Mouse (Mus musculus): ENCODE results near the gene Dpf2. TPM values are rescaled to one million over a fixed set of nuclear protein-coding genes. Genes with fewer than 3 reads are reported as not detected.

The Dpf2 gene
- polyA plus RNA-seq, 1 experiment from 2014 or later = 162 TPM

DNA sequence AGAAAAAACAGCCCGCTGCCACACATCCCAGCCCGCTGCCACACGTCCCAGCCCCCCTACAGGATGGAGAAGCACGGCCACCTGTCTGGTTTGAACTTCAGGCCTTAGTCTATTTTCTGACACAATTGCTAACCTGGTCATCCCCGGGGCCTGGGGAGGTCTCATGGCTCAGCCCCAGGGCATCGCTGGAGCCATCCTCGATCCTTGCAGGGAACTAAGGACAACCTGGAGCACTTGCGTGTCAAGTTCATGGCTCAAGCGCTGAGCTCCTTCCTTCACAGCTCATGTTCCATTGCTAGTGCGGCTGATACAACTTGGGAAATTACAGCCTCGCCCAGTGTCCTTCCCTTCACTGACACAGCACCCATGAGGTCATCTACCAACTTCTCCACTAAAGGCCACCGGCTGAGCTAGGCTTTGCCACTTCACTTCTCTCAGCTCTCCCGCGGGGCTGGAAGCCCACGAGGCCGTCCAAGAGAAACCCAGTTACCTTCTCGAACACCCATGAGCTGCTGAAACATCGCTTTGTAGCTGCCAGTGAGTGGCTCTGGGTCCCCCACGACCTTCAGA, 40.5 kb upstream of the Dpf2 start:
- TF ChIP-seq CTCF (IDR thresholded peaks at IDR 0.05; ENCODE audit: low read depth) = no peak
- H3K27me3 ChIP-seq (ENCODE audit: insufficient read depth, low read length) = no peaks in the 10 kb centered on the region
- no peaks in the 10 kb centered on the region for H3K9me3 ChIP-seq (ENCODE audit: low read depth, low read length)
- WGBS = 94% methylated on average over 19 of the region's 19 CpGs
- no peaks in the 10 kb centered on the region; the same call in 1 of the 2 replicates for H3K4me1 ChIP-seq (ENCODE audit: insufficient read depth)
- H3K36me3 ChIP-seq (ENCODE audit: insufficient read depth) = peaks cover 90% of the 10 kb centered on the region
- no peak overlapping the region for H3K4me3 ChIP-seq (ENCODE audit: low read depth, low read length)
- peak overlapping the region; percentile 24; the same call in 1 of the 2 replicates for H3K27ac ChIP-seq (ENCODE audit: low read depth)
- DNase-seq (no peak), ATAC-seq (ENCODE audit: insufficient read depth) (no peak)
- no peak overlapping the region for H3K4me2 ChIP-seq
- H3K9ac ChIP-seq = no peak overlapping the region

DNA sequence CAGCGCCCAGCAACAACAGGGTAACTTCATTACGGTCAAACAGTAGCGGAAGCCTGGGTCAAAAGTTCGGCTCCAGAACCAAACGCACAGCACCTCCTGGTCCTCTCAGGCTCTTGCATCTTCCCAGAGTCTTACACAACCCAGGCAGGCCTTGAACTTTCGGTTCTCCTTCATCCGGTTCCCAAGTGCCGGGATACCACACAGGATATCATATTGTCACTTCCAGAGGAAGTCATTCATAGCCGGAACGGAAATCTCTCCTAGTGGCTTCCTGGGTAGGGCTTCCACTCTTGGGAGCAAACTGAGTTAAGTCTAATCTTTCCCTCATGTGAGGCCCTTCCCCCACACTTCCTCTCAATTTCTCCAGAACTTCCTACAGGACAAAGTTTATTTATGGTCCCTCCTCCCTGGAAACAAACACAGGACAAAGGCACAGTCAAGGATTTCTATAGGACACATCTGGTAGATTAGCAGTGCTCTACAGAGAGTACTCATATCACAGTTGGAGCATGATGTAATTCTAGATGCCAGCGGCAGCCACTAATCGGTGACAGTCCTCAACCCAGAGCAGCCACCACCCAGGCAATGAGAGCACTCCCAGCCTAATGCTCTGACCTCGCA, 39.4 kb upstream of the Dpf2 start:
- DNase-seq (peak; percentile 76), ATAC-seq (ENCODE audit: insufficient read depth) (peak; percentile 47)
- H3K27me3 ChIP-seq (ENCODE audit: insufficient read depth, low read length) = no peaks in the 10 kb centered on the region
- H3K27ac ChIP-seq (ENCODE audit: low read depth) = peak overlapping the region; percentile 60; the same call in 1 of the 2 replicates
- 73% methylated on average over 13 of the region's 13 CpGs for WGBS
- no peaks in the 10 kb centered on the region for H3K9me3 ChIP-seq (ENCODE audit: low read depth, low read length)
- no peak for TF ChIP-seq CTCF (IDR thresholded peaks at IDR 0.05; ENCODE audit: low read depth)
- H3K9ac ChIP-seq = no peak overlapping the region
- H3K4me1 ChIP-seq (ENCODE audit: insufficient read depth) = no peaks in the 10 kb centered on the region; the same call in 1 of the 2 replicates
- H3K4me2 ChIP-seq = 0 out of 2 replicates have a peak overlapping the region, but pooled peaks have one; percentile 4
- H3K4me3 ChIP-seq (ENCODE audit: low read depth, low read length) = no peak overlapping the region
- peaks cover 95% of the 10 kb centered on the region for H3K36me3 ChIP-seq (ENCODE audit: insufficient read depth)

DNA sequence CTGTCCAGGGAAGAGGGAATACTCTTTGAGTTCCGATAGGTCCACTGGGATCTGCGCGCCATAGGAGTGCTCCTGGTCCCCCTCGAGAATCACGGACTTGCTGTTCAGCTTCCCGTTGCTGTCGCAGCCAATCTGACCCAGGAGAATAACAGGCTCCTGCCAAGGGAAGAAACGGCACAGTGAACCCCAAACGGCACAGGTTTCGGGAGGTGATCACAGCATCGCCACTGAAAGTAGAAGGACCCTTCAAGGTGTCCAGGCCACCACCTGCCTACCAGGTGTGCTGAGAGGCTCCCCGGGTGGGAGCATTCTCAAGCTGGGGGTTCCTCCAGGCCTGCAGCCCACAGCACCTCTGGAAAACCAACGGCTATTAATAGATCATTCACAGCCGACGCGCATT, 38.8 kb upstream of the Dpf2 start:
- no peaks in the 10 kb centered on the region; the same call in 1 of the 2 replicates for H3K4me1 ChIP-seq (ENCODE audit: insufficient read depth)
- H3K27ac ChIP-seq (ENCODE audit: low read depth) = peak overlapping the region; percentile 60; the same call in 1 of the 2 replicates
- no peak overlapping the region for H3K4me3 ChIP-seq (ENCODE audit: low read depth, low read length)
- no peak overlapping the region for H3K9ac ChIP-seq
- peaks cover 92% of the 10 kb centered on the region for H3K36me3 ChIP-seq (ENCODE audit: insufficient read depth)
- no peak for ATAC-seq (ENCODE audit: insufficient read depth)
- 88% methylated on average over 16 of the region's 16 CpGs for WGBS
- H3K27me3 ChIP-seq (ENCODE audit: insufficient read depth, low read length) = no peaks in the 10 kb centered on the region
- TF ChIP-seq CTCF (IDR thresholded peaks at IDR 0.05; ENCODE audit: low read depth) = no peak
- 0 out of 2 replicates have a peak overlapping the region, but pooled peaks have one; percentile 4 for H3K4me2 ChIP-seq
- no peaks in the 10 kb centered on the region for H3K9me3 ChIP-seq (ENCODE audit: low read depth, low read length)
- no peak for DNase-seq

DNA sequence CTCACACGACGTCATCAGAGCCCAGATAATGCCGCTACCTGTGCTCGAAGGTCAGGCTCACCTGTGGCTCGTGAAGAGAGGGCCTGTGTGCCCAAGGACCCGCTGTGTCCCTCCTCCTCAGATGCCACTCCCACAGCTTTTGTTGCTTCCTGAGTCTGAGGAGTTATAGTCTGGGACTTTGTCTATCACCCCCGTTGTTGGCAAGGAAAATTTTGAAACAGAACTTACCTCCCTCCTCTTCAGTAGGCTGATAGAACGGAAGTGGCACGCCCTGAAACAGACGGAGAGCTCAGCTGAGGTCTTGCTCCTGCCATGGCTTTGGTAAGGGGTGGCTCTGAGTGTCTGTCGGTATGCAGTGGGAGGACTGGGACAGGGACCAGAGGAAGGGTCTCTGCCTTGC, 37.4 kb upstream of the Dpf2 start:
- no peak overlapping the region for H3K4me3 ChIP-seq (ENCODE audit: low read depth, low read length)
- H3K36me3 ChIP-seq (ENCODE audit: insufficient read depth) = peaks cover 89% of the 10 kb centered on the region
- DNase-seq (no peak), ATAC-seq (ENCODE audit: insufficient read depth) (no peak)
- H3K4me1 ChIP-seq (ENCODE audit: insufficient read depth) = peaks cover 9% of the 10 kb centered on the region
- no peak overlapping the region for H3K9ac ChIP-seq
- H3K4me2 ChIP-seq = no peak overlapping the region
- no peak overlapping the region for H3K27ac ChIP-seq (ENCODE audit: low read depth)
- no peaks in the 10 kb centered on the region for H3K27me3 ChIP-seq (ENCODE audit: insufficient read depth, low read length)
- no peaks in the 10 kb centered on the region for H3K9me3 ChIP-seq (ENCODE audit: low read depth, low read length)
- 89% methylated on average over 11 of the region's 11 CpGs for WGBS
- no peak for TF ChIP-seq CTCF (IDR thresholded peaks at IDR 0.05; ENCODE audit: low read depth)

DNA sequence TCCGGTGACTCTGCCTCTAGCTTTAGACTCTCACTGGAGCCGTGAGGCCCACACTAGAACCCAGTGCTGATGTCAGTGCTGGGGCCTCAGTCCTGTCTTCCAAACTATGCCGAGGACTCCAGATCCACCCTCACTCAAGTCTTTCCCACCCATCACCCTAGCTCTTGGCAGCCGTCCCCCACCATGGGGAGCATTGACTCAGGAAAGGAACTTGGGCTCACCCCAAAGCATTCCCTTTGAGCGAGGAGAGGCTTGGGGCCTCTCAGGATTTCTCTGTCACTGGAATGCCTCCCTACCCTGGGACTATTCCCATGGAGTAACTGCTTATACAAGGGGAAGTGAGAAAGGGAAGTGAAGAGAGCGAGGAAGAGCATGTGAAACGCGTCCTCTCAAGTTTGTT, 33.1 kb upstream of the Dpf2 start:
- Histone ChIP-seq H3K27ac (ENCODE audit: low read depth) (peak overlapping the region; percentile 79), H3K9ac (peak overlapping the region; percentile 5), H3K4me2 (no peak overlapping the region), H3K36me3 (ENCODE audit: insufficient read depth) (peaks cover 77% of the 10 kb centered on the region), H3K9me3 (ENCODE audit: low read depth, low read length) (no peaks in the 10 kb centered on the region), H3K4me3 (ENCODE audit: low read depth, low read length) (no peak overlapping the region), H3K4me1 (ENCODE audit: insufficient read depth) (peaks cover 21% of the 10 kb centered on the region), H3K27me3 (ENCODE audit: insufficient read depth, low read length) (no peaks in the 10 kb centered on the region)
- 38% methylated on average over 8 of the region's 8 CpGs for WGBS
- DNase-seq = peak; percentile 55
- no peak for TF ChIP-seq CTCF (IDR thresholded peaks at IDR 0.05; ENCODE audit: low read depth)
- peak; percentile 12; the same call in 1 of the 2 replicates for ATAC-seq (ENCODE audit: insufficient read depth)

DNA sequence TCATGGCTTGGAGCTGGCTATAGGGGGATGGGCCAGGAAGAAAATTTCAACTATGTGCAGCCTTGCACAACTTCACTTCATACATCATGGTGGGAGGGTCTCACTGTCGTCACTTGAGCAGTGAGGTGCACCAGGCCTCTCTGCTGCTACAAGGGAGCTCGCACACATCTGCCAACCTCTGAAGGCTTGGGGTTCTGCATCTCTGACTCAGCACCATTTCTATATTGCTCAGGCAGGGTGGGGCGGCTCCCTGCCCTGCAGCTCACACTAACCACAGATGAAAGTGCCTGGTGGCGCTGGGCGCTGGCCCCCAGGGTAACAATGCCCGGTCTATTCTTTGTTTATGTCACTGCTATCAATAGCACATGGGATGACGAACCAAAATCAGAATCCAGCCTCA, 32.2 kb upstream of the Dpf2 start:
- H3K36me3 ChIP-seq (ENCODE audit: insufficient read depth) = peaks cover 74% of the 10 kb centered on the region
- H3K27ac ChIP-seq (ENCODE audit: low read depth) = peak overlapping the region; percentile 79; the same call in 1 of the 2 replicates

DNA sequence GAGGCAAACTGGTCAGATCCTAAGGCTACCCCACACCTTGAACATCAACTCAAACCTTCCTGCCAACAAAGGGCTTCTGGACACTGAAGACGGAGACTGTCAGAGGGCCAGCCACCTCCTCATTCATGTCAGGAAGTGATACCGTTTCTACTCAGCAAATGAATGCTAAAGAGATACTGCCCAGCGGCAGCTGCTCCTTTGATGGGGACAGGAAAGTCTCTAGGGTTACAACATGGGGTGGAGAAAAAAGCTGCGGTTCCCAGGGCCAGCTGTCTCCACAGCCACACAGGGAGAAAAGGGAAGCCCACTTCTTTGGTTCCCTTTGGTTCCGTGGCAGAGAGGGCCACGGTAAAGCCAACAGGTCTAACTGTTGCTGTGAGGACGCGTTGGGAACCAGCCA, 31.3 kb upstream of the Dpf2 start:
- 47% methylated on average over 8 of the region's 8 CpGs for WGBS

More for the DNA sequence above, 32.2 kb upstream of the Dpf2 start:
- Histone ChIP-seq H3K27me3 (ENCODE audit: insufficient read depth, low read length) (no peaks in the 10 kb centered on the region), H3K4me2 (peak overlapping the region; percentile 10; the same call in 1 of the 2 replicates), H3K9me3 (ENCODE audit: low read depth, low read length) (no peaks in the 10 kb centered on the region), H3K9ac (no peak overlapping the region), H3K4me1 (ENCODE audit: insufficient read depth) (peaks cover 21% of the 10 kb centered on the region), H3K4me3 (ENCODE audit: low read depth, low read length) (no peak overlapping the region)
- TF ChIP-seq CTCF (IDR thresholded peaks at IDR 0.05; ENCODE audit: low read depth) = no peak
- WGBS = 43% methylated on average over 7 of the region's 7 CpGs
- DNase-seq = peak; percentile 87
- ATAC-seq (ENCODE audit: insufficient read depth) = peak; percentile 86

More for the DNA sequence above, 31.3 kb upstream of the Dpf2 start:
- H3K9ac ChIP-seq = no peak overlapping the region
- H3K9me3 ChIP-seq (ENCODE audit: low read depth, low read length) = no peaks in the 10 kb centered on the region
- no peak for TF ChIP-seq CTCF (IDR thresholded peaks at IDR 0.05; ENCODE audit: low read depth)
- peaks cover 75% of the 10 kb centered on the region for H3K36me3 ChIP-seq (ENCODE audit: insufficient read depth)
- no peak overlapping the region for H3K4me2 ChIP-seq
- peak overlapping the region; percentile 70; the same call in 1 of the 2 replicates for H3K27ac ChIP-seq (ENCODE audit: low read depth)
- ATAC-seq (ENCODE audit: insufficient read depth) (no peak), DNase-seq (no peak)
- H3K27me3 ChIP-seq (ENCODE audit: insufficient read depth, low read length) = no peaks in the 10 kb centered on the region
- H3K4me1 ChIP-seq (ENCODE audit: insufficient read depth) = peaks cover 21% of the 10 kb centered on the region
- H3K4me3 ChIP-seq (ENCODE audit: low read depth, low read length) = no peak overlapping the region
